Mouse (Mus musculus) embryonic stem cell, embryonic (primary cell): Measurements from ENCODE around the gene Cyp11a1.

Experiments
- CTCF ChIA-PET, 4 experiments: fragments of 300-600 bp in 2 of 4; fragments of 350-600 bp in 2 of 4; sonication (Branson Sonifier 250); formaldehyde crosslinking; loops; one replicate each; lab custom pipeline; 2022; ENCODE audit warnings: inconsistent platforms in 2 of 4; lab: Charles Lee
- POLR2A ChIA-PET, 4 experiments: fragments of 300-600 bp in 2 of 4; fragments of 350-600 bp in 2 of 4; sonication (Branson Sonifier 250); formaldehyde crosslinking; loops; one replicate each; lab custom pipeline; 2022; ENCODE audit warnings: antibody characterized with exemption in 4 of 4, inconsistent platforms in 1 of 4; lab: Charles Lee

The Cyp11a1 gene

DNA sequence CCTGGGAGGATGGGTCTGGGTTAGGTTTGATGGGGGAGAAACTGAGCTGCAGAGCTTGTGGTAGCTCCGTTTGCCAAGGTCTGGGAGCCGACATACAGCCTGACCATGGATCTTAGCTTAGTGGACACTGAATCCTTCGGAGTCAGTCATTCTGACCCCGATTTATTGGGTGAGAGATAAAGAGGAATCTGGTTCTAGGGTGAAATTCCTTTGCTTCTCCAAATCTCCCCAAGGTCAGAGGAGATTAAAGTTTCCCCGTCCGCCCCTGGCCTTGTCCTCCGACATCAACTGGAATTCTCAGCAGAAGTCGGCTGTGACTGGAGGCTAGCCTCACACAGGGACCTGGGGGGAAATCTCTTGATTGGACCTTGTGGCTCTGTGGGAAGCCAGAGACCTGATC, 5.3 kb downstream of the Cyp11a1 start:
- CTCF ChIA-PET = interaction anchor here (0.6 to 2.2 kb wide), 12 partner anchors 14 to 456 kb away, joined by 3 to 8 read pairs (median 4); partner anchors contain the start of genes Islr (in 2 of the 4) and Islr2 (in 2 of the 4)
- POLR2A ChIA-PET = interaction anchor here (0.5 to 1.6 kb wide), 16 partner anchors 9 to 444 kb away, joined by 3 to 11 read pairs (median 4); partner anchors contain the start of genes Sema7a (in 2 of the 4), Islr (in 1 of the 4) and Islr2 (in 1 of the 4)

DNA sequence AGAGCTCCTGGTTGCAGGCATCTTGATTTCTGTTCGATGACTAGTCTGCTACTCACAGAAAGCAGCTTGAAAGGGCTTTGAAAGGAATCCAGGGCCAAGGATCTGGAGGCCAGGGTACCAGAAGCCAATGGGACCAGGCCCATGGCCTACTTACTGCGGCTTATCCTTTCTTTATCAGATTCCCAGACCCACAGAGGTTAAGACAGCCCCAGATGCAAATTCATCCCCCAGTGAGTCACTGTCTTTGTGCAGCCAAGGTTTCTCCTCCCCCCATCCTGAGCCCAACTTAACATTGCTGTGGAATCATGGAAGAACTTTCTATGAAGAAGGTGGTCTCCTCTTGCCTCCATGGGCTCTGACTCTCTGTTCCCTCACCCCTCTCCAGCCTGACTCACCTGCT, 6.3 kb downstream of the Cyp11a1 start:
- ChIA-PET POLR2A (interaction anchor here in 2 of 4 experiments (1.4 to 1.6 kb wide), 3 partner anchors 72 to 85 kb away, joined by 4 to 11 read pairs (median 5); partner anchors contain the start of gene Sema7a (in 2 of the 2)), CTCF (interaction anchor here in 2 of 4 experiments (0.6 to 2.2 kb wide), 6 partner anchors 15 to 84 kb away, joined by 3 to 8 read pairs (median 4); no protein-coding TSS in a partner anchor)

DNA sequence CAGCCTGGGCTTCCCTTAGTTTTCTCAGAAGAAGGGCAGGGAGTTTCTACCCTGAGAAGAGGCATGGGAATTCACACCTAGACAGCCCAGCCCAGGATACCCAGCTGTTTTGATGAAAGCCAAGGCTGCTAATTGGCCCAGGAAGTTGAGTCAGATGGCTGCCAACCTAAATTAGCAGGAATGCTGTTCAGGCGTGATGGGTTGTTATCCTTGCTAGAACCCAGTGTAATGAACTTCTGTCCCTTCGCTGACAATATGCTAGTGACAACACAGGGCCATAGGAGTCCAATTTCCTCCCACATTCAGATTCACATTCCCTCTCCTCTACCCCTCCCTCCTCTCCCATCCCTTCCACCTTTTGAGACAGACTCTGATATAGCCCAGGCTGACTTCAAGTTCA, 6.7 kb downstream of the Cyp11a1 start:
- ChIA-PET CTCF (interaction anchor here in 1 of 4 experiments (0.6 to 2.2 kb wide), 2 partner anchors 26 to 84 kb away, joined by 3 to 6 read pairs; no protein-coding TSS in a partner anchor), POLR2A (interaction anchor here in 1 of 4 experiments (0.6 to 1.0 kb wide), 2 partner anchors 15 to 16 kb away, joined by 4 to 6 read pairs; no protein-coding TSS in a partner anchor)

DNA sequence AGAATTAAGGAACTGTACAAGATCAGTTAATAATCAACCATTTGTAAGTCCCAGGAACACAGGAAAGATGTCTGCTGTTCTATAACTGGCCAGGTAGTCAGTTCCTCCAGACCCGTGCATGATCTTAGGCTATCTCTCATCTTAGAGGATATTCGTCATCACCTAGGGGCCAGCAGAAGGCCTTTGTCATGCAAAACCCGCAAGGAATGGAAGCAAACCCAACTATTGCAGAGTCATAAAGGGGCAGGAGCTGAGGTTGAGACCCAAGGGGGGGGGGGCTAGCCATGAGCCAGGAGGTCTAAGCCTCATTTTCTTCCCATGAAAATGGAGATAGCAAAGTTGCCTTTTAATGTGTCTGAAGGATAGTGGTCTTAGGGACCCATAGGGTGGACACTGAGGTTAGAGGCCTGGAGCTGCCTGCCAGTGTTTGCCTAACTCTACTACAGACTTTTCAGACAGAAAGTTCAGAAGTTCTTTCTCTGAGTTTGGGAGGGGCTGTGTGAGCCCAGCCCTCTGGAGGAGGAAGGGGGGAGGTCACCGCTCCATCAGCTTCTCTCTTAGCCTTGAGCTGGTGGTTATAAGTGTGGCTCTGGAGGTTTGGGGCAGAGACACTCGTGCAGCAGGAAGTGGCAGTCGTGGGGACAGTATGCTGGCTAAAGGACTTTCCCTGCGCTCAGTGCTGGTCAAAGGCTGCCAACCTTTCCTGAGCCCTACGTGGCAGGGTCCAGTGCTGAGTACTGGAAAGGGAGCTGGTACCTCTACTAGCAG, 8.4 kb downstream of the Cyp11a1 start:
- ChIA-PET POLR2A (interaction anchor here in 3 of 4 experiments (0.6 to 1.5 kb wide), 5 partner anchors 11 to 1002 kb away, joined by 3 to 5 read pairs (median 3); no protein-coding TSS in a partner anchor), CTCF (interaction anchor here in 1 of 4 experiments (1.0 kb wide), 1 partner anchor 23 kb away, joined by 3 read pairs; no protein-coding TSS in a partner anchor)

DNA sequence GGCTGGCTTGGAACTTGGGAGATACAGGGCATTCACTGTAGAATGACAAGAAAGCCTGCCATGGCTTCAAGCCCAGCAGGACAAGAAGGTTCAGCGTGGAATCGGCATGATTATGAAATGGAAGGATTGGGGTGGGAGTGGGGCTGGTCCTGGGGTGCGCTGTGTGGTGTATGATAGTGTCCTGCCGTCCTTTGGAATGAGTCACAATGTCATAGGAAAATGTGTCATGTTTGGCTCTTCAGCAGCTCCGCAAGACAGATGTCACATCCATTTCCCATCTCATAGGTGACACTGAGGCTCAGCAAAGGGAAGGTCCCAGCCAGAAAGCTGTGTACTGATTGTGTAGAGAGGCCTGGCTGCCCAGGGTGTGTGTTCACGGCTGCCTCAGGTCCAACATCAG, 9.6 kb downstream of the Cyp11a1 start:
- ChIA-PET POLR2A (interaction anchor here in 1 of 4 experiments (1.5 kb wide), 1 partner anchor 12 kb away, joined by 3 read pairs; no protein-coding TSS in a partner anchor), CTCF (no interaction called here)

DNA sequence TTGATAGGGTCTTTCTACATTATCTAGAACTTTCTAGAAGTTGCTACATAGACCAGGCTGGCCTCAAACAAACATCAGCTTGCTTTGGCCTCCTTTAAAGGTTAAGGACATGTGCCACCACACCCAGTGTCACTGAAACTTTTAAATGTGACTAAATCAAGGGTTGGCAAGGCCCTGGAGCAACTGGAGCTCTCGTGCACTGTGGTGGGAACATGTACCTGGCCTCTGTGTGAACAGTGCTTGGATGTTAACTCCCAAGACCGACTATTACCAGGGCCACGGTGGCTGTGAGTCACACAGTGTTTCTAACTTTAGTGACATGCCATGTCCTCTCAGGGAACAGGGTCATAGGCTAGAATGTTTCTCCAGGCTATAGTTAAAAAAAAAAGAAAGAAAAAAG, 10.8 kb downstream of the Cyp11a1 start:
- ChIA-PET POLR2A (no interaction called here), CTCF (interaction anchor here in 2 of 4 experiments (1.0 to 1.2 kb wide), 2 partner anchors 12 to 22 kb away, joined by 3 read pairs; no protein-coding TSS in a partner anchor)

DNA sequence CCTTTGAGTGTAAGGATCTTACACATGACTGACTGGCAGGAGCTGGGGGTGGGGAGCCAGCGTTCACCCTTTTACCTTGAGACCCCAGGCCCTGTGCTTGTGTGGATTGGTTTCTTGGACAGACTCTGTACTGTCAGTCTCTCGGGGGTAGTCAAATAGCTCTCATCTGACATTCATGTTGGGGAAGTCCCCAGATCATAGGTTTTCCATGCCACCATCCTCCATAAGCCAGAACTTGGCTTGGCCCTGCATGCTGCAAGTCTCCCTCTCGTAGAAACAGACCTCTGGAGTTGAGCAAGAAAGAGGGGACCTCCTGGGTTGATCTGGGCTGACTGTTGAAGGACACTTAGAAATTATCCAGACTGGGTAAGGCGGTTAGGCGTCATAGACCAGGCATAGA, 12.2 kb downstream of the Cyp11a1 start:
- ChIA-PET CTCF (interaction anchor here in 1 of 4 experiments (1.2 kb wide), 1 partner anchor 20 kb away, joined by 3 read pairs; no protein-coding TSS in a partner anchor), POLR2A (interaction anchor here in 2 of 4 experiments (0.7 to 1.0 kb wide), 2 partner anchors 196 to 291 kb away, joined by 4 to 5 read pairs; no protein-coding TSS in a partner anchor)

DNA sequence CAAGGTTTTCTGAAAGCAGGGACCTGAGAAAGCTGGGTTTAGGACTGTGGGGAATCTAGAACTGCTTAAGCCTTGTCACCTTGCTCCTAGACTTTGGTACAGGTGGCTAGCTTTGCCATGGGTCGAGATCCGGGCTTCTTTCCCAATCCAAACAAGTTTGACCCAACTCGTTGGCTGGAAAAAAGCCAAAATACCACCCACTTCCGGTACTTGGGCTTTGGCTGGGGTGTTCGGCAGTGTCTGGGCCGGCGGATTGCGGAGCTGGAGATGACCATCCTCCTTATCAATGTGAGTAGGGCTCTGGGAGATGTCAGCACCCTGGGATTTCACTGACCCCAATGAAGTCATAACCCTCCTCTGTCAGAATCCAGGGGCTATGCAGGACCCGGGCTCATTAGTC, 19.8 kb downstream of the Cyp11a1 start:
- ChIA-PET CTCF (interaction anchor here in 1 of 4 experiments (0.8 to 1.1 kb wide), 2 partner anchors 178 to 510 kb away, joined by 3 read pairs; partner anchors contain the start of genes Islr and Islr2), POLR2A (no interaction called here)

DNA sequence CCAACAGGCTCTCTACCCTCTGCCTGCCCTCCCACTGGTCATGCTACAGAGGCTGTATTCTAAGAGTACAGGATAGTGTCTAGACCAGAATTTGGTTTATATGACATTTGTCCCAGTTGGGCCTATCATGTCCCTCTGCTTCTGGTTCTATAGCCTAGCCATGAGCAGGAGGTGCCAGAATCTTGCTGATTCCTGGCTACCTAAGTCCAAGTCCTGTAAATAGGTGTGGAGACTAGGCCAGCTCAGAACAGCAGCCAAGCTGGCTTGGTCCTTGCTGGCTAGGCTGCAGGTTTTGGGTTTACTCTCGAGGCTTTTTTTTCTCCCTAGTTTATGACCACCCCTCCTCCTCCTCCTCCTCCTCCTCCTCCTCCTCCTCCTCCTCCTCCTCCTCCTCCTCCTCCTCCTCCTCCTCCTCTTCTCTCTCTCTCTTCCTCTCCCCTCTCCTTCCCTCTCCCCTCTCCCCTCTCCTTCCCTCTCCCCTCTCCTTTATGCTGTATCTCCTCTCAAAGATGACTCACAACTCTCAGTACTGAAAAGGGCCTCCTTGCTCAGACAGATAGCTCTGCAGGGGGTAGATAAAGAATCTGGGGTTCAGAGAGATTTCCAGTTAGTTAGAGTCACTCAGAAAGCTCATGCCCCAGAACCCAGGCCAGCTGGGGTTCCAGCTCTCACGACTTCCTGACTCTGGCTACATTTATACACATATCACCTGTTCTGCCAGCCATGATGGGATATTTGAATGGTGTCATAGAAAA, 21.4 kb downstream of the Cyp11a1 start:
- CTCF ChIA-PET = interaction anchor here in 3 of 4 experiments (0.7 to 2.0 kb wide), 4 partner anchors 11 to 268 kb away, joined by 4 to 8 read pairs (median 6); no protein-coding TSS in a partner anchor
- POLR2A ChIA-PET = interaction anchor here in 1 of 4 experiments (0.6 to 0.9 kb wide), 2 partner anchors 15 to 419 kb away, joined by 3 read pairs; no protein-coding TSS in a partner anchor

DNA sequence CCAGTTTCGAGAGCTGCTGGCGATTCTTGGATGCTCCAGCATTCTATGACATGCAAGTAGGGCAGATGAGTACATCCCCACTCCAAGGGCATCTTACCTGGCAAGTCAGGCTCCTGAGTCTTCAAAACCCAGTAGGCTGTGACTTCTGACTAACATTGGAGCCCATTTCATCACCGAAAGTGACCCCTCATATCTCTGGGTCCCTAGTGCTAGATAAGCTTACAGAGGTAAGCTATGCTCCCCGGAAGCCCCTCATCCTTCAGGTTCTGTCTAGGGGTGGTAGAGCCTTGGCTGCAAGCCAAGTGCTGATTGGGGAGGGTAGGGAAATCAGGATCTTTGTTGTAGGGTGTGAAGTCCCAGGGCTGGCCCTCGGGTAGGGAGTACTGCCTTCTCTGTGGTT, 22.6 kb downstream of the Cyp11a1 start:
- ChIA-PET POLR2A (interaction anchor here in 2 of 4 experiments (0.5 to 1.7 kb wide), 5 partner anchors 10 to 696 kb away, joined by 3 to 5 read pairs (median 4); no protein-coding TSS in a partner anchor), CTCF (interaction anchor here (0.6 to 2.0 kb wide), 6 partner anchors 9 to 188 kb away, joined by 3 to 8 read pairs (median 4); partner anchors contain the start of genes Islr (in 1 of the 4) and Islr2 (in 1 of the 4))

DNA sequence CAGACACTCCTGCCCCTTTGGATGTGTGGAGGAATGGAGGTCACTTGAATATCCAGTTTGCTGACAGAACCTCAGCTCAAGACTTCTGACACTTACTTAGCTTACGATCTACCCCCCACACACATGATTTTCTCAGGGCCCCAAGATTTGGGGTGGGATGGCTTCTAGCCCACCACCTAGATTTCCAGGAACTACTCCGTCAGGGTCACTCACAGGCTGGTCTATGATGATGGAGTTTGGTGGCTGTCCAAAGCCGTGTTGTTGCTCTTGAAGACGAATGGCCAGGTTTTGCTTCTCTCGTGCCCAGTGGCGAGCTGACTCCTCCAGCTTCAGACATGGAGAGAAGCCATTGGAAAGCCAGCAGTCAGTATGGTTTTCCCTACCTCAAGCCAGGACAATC, 23.4 kb downstream of the Cyp11a1 start:
- ChIA-PET CTCF (interaction anchor here in 2 of 4 experiments (1.0 to 1.4 kb wide), 3 partner anchors 9 to 187 kb away, joined by 3 to 8 read pairs (median 3); no protein-coding TSS in a partner anchor), POLR2A (interaction anchor here in 1 of 4 experiments (1.3 to 1.7 kb wide), 2 partner anchors 9 to 71 kb away, joined by 3 to 5 read pairs; no protein-coding TSS in a partner anchor)

DNA sequence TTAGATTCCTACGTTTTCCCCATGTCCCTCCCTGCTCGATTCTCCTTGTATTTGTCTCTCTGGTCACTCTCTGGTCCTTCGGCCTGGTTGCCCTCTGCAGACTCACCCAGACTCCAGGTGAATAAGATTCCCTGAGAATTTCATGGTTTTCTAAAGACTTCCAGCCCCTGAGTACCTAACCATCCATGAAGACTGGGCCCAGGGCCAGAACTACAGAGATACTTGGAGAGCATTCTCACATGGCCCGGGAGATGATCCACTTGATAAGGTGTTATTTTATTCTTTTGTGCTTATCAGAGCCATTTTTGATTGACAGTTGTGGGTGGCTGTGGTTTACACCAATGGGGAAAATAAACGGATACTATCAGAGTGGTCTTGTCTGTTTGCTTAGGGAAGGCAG, 25.7 kb downstream of the Cyp11a1 start:
- CTCF ChIA-PET = interaction anchor here in 2 of 4 experiments (0.8 to 1.1 kb wide), 2 partner anchors 172 to 280 kb away, joined by 4 read pairs; partner anchors contain the start of genes Islr (in 1 of the 2) and Islr2 (in 1 of the 2)
- POLR2A ChIA-PET = interaction anchor here in 1 of 4 experiments (0.6 kb wide), 1 partner anchor 21 kb away, joined by 3 read pairs; no protein-coding TSS in a partner anchor

DNA sequence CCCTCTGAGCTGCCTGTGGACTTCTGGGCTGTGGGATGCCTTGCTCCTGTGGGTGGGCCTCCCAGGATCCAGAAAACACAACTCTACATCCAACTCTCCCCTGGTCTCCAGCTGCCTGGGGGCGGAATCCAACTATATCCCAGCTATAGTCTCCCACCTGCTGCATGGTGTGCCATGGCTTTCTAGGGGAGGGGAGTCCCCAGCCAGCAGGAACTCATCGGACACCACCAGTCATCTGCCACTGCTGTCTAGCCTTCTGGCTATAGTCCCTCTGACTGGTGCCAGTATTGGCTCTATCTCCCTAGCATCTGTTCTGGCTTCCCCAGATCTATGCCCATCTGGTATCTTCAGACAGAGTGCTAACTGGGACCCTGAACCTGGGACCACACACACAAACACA, 29.3 kb downstream of the Cyp11a1 start:
- CTCF ChIA-PET = interaction anchor here in 3 of 4 experiments (0.5 to 0.6 kb wide), 3 partner anchors 185 to 213 kb away, joined by 3 to 4 read pairs (median 3); no protein-coding TSS in a partner anchor
- POLR2A ChIA-PET = interaction anchor here in 2 of 4 experiments (0.6 to 0.8 kb wide), 3 partner anchors 10 to 195 kb away, joined by 3 read pairs; no protein-coding TSS in a partner anchor

DNA sequence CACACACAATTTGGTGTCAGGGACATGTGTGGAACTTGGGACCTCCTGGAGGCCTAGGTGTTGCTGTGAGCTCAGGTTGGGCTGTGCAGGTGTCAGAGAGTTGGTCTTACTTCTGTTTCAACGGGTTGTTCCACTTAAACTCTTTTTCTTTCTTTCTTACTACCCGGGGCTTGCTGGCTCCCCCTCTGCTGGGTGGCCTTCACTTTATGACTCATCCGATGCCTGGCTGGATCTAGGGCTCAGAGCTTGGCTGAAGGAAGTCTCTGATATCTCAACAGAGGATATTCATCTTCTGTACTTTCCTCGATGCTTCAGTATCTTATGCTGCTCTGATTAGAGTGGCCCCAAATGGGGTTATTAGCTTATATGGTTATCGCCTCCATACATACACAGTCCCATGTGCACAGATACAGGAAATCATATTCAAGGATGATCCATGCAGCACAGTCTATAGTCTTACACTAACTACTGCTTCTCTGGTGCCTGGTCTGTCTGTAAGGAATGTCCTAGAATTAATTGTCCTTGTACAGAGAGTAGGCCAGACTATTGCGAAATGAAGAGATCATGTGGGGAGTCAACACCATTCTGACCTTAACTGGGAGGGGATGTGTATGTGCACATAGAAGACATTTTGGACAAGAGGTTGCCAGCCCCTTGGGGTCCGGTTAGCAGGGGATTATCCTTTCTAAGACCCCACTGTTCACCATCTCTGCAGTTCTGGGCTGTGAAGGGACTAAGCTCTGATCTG, 29.9 kb downstream of the Cyp11a1 start:
- ChIA-PET CTCF (interaction anchor here in 3 of 4 experiments (0.5 to 0.6 kb wide), 4 partner anchors 184 to 482 kb away, joined by 3 to 4 read pairs (median 4); no protein-coding TSS in a partner anchor), POLR2A (interaction anchor here in 2 of 4 experiments (0.6 to 0.8 kb wide), 2 partner anchors 11 to 122 kb away, joined by 3 read pairs; no protein-coding TSS in a partner anchor)

DNA sequence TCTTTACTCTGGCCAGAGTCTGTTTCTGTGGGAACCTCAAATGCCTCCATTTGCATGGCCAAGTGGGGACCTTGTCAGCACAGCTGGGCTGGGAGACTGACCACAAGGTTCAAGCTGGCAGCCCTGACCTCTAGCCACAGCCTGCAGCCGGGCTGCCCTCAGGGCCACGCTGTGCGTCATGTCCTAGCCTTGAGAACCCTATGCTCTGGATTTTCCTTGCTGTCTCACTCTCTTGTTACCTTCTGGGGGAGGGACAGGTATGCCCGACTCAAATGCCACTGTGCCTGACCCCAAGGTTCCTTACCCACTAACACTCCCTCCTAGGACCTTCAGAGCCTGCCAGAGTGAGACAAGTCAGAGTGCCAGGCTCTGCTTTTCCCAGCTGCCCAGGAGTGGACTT, 30.8 kb downstream of the Cyp11a1 start:
- CTCF ChIA-PET = interaction anchor here in 2 of 4 experiments (0.6 to 4.3 kb wide), 2 partner anchors 180 to 481 kb away, joined by 4 to 68 read pairs; no protein-coding TSS in a partner anchor
- POLR2A ChIA-PET = no interaction called here
